Mouse (Mus musculus): Measurements from ENCODE around the gene Rnf6. TPM values are rescaled to one million over a fixed set of nuclear protein-coding genes. Genes with fewer than 3 reads are reported as not detected.

Gene Rnf6
- 10 to 100 TPM; 44.4 to 48.0 TPM for total RNA-seq (2021)

DNA sequence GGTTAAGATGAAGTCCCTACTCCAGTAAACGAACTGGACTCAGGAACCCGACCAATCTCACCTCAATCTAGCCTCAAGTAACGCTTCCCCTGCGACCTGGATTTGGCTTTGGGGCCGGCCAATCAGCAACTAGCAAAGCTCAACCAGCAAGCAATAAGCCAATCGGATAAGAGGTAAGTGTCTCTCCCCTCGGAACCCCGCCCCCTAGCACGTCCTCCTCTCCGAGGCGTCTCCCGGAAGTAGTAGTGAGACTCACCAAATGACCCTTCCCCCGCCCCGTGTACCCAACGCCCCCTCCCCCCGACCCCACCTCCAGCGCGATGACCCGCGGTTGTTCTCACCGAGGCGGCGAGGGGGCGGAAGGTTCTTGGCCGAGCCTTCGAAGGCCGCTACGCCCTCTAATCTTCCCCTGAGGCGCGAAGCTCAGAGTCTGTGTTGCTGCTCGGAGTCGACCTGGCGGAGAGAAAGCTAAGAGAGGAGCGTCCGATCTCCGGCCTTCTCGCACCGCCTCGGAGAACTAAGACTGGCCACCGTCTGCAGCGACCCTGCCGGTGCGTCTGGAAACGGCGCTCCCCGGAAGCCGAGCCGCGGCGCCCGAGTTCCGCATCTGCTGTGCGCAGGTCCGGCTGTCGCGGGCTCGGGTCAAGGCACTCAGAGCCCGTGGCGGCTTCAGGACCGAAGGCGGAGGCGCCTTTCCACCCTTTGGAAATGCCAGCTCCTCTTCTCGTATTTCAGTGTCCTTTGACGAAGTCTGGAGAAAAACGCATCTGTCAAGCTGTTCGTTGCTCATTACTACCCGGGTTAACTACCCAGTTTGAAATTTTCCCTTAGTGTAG is at the start of gene Rnf6:
Rnf6 (minus strand) TSS at position 677 of the 836 bp plus-strand sequence.
- peak; percentile 94 for DNase-seq

DNA sequence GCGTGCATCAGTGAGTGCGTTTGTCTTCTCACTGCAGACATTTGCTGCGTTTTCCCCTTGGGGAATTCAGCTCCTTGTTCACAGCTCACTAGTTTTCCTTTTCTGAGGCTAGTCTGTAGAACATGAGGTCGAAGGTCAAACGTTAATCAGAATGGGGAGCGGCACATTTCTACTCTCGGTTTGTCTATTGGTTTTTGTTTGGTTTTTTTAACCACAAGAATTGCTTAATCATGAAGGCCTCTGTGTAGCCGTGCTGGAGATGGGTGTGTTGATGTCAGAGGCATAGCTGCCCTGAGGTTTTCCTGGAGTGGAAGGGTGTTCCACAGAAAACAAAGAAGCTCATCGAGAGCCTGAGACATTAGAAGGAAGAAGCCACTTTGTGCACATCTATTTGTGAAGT is 49.2 kb upstream of the Rnf6 start:
- DNase-seq = no peak

DNA sequence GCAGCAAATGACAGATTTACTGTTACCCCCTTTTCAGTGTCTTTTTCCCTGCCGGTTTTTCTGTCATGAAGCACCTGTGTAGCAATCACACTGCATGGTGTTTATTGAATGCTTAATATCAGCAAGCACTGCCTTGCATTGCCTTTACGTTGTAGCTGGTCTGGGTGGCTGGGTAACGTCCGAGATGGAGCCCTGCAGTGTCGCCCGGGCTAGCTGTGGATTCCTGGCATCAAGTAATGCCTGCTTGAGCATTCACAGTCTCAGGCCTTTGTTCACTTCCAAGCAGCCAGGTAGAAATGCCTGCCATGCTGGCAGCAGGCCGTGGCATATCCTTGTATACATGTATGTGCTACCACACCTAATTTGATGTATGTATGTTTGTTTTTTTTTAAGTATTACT is 46.4 kb upstream of the Rnf6 start:
- no peak for DNase-seq

DNA sequence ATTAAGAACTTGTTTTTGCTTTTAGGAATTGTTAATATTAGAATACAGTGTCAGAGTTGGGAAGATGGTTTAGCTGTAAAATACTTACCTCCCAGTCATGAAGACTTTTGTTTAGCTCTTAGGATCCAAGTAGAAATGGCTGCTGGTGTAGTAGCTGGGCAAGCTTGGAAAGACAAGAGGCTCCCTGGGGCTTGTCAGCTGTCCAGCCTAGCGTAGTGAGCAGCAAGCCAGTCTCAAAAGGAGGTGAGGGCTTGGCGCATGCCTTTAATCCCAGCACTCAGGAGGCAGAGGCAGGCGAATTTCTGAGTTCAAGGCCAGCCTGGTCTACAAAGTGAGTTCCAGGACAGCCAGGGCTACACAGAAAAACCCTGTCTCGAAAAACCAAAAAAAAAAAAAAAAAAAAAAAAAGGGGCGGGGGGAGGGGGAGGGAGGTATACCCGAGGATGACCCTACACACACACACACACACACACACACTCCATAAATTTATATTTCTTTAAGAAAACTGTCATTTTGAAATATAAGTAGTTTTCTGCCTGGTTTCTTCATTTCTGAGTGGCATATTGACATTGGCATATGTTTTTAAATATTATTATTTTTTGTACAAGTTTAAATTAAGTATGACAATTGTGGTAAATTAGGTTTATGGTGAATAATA is 44.7 kb upstream of the Rnf6 start:
- no peak for DNase-seq

DNA sequence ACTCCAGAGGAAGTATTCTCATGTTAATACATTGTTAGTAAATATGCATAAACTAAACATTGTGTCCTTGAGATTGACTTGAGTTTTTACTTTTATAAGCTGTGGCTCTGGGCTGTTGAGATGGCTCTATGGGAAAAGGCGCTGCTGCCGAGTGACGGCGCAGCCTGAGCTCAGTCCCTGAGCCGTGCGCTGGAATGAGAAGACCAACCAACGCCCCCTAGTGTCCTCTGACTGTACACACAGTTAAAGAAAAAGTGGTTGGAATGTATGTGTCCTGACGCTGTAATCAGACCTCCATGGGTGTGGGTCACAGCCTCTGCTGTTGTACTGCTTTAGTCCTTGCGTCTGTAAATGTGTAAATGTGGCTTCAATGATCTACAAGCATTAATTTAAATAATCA is 38.6 kb upstream of the Rnf6 start:
- no peak for DNase-seq

DNA sequence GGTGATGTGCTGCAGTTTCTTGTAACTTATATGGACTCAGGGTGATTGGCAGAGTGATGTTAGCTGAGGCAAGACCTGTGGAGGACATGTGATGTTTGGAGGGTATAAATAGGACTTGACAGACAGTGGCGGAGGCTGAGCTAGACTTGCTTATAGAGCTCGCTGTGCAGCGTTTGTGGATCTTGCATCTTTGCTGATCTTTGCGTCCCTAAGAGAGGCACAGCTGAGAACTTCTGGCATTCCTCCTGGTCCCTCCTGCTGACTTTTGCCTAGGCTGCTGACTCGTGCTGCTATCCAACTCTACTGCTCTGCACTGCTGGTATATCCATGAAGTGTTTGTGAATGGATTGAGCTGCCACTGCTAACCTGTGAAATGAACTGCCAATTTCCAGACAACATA is 32.3 kb upstream of the Rnf6 start:
- DNase-seq = no peak

DNA sequence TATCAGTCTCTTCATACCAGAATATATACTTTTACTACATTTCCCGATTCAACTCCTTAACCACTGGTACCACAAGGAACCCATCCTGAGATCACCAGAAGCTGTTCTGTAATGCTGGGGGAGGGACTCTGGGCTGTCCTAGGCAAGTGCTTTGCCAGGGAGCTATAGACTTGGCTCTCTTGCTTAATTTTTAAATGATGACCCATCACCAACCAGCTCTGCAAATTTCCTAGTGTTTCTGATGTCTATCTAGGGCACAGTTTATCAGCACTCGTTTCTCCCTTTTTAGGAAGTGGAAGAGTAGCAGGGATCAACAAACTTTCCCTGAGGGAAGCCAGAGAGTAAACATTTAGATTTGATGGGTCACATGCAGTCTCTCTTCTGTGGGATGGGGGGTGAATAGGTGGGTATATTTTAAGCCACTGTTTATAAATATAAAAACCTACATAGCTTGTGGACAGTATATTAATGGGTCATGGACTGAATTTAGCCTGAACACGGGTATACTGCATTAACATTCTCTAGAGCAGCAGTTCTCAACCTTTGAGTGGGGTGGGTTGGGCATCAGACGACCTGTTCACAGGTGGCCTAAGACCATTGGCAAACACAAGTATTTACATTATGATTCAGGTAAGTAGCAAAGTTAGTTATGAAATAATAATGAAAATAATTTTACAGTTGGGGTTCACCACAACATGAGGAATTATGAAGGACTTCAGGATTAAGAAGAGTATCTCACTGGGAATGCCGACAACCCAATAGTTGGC is 30.5 kb upstream of the Rnf6 start:
- no peak for DNase-seq

DNA sequence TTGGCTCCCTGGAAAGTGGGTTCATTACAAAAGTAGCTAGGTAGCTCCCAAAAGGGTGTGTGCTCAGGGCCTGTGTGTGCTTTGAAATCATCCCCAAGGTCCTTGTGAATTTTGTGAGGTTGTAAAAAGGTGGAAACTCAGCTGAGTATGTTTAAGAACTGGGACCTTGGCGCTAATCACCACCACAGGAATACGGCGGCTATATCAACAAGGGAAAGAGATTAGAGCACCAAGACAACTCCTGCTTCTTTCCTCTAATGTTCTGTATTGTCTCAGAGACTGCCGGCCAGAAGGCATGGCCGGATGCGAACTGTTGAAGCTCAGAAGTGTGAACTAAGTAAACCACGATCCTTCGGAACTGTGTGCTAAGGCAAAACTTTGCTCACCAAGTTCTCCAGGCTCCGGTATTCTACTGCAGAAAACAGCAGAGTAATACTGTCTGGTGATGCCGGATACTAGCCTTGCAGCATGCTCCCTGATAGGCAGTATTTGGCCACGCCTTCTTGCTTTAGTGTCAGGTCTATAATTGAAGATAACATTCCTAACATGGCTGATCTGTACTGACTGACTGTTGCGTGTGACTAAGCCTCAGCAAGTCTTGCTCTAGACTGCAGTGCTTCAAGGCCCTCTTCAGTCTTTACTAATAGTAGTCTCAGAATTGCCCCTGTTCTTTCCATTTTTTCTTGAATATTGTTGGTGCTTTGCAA is 29.2 kb upstream of the Rnf6 start:
- no peak for DNase-seq

DNA sequence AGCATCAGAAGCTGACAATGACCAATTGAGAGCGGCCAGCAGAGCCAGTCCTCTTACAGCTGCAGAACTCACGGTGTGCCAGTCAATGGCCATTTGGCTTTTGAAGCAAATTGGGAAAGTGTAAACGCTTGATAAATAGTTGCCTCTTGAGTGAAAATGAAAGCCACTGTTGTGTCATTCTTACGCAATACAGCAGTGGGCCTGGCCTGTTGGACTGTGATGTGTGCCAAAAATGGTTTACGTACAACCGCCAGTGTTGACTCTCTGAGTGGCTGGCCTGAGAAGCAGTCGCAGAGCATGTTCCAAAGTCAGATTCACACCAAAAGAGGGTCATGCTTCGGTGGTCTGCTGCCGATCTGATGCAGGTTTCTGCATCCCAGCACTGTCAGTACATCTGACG is 27.4 kb upstream of the Rnf6 start:
- DNase-seq = no peak

DNA sequence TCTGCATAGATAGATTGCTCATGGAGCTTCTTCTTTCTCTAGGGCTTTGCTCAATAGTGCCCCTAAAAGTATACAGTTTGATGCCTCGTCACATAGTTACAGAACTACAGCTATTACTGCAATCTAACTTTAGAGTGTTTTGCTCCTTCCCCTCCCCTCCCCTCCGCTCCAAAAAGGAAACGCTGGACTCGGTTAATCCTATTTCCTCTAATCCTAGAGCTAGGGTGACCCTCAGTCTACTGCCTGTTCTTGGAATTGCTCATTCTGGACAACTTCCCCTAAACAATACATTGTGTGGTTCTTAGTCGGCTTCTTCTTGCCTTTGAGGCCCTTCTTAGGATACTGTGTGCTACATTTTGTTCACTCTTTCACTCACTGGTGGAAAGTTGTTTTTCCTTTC is 26.4 kb upstream of the Rnf6 start:
- DNase-seq = no peak

DNA sequence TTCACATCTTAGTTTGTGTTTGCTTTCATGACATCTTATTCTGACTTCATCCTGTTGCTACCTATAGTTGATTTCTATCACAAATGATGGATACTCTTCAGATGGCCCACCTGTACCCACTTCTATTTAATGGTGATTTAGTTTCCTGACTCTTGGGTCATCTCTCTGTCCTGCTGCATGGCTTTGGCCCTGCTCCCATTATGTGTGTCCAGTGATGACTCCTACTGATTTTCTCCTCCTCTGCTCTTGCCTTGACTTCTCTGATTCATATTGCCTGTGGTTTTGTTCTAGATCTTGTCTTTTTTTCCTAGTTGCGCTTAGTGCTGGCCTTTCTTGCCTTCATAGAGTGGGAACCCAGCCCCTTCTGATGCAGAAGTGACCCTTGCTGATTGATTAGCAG is 25.0 kb upstream of the Rnf6 start:
- no peak for DNase-seq

DNA sequence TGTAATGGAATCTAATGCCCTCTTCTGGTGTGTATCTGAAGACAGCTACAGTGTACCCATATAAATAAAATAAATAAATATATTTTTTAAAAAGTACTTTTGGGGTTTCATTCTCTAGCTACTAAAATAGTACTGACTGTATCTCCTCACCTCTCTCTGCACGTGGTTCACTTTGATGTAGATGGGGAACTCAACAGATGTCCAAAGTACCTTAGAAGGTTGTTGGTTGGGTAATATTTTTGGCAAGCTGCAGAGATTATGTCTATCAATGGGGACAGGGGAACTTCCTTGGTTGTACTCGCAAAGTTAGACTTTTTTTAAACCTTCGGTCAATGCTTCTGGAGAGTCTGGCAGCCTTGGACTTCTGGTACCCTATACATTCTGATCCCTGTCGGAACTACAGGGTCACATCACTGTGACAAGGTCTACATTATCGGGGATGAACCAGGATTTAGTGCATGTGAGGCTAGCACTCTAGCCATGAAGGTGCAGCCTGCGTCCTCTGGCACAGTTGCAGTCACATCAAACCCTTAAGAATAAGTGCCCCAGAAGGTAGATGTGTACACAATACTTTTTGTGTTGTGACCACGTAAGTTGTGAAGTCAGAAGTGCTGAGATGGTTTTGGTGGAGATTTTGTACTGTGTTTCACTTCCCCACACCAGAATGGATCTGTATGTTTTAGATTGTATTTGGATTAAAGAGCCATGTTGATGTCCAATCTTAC is 24.5 kb upstream of the Rnf6 start:
- no peak for DNase-seq

DNA sequence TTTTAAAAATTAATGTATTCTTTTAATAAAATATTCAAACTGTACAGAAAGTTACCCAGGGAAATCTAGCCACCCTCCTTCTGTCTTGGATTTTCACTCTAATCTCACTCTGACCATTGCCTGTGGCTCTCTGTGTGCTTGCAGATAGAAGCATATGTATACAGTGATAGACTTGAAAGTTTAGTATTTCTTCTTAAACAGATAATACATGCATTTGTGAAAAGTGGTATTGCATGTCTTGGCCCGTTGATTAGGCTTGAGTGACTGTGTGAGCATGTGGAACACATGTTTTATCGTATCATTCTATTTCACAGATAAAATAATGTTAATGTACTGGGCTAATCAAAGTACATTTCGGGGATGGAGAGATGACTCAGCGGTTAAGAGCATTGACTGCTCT is 23.8 kb upstream of the Rnf6 start:
- no peak for DNase-seq

DNA sequence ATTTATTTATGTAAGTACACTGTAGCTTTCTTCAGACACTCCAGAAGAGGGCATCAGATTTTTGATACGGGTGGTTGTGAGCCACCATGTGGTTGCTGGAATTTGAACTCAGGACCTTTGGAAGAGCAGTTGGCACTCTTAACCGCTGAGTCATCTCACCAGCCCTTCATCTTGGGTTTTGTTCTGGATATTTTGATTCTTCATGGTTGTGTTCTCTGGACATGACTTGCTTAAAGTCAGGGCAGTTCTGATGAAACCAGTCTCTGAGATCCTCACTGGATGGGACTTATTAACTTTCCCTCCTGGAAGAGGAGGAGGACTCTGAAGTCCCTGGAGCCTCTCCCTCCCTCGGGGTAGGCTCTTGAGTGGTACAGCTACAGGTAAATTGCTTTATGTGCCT is 19.8 kb upstream of the Rnf6 start:
- DNase-seq = no peak

DNA sequence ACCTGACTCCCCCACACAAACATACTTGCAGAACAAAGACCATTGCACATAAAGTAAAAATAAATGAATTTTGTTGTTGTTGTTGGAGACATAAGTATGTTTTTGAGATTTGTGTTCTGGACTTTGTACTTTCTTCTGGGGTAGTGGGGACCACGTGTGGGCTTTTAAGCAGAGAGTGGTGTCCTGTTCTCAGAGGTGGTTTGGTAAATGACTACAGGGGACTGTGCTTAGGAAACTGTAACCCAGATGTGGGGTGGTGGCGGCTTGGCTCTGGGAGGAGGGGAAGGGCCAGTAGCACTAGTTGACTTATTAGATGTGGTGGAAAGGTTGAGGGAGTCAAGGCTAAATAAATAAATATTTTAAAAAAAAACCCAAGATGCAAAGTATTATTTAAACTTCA is 19.4 kb upstream of the Rnf6 start:
- no peak for DNase-seq

DNA sequence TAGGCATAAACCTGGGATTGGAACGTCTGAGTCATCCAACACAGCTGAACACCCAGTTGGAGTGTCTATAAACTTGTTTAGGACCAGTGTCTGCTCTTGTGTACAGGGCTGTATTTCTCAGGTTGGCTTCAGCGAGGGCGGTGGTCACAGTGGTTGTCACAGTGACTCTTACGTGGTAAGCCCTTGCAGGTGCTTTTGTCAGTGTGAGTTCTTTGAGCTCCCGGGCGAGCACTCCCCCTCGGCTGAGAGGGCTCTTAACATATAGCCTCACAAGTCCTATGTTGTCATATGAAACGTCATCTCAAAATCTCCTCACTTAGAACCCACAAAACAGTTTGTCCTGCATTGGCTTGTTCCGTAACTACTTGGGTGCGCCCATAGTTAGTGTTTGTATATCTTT is 16.9 kb upstream of the Rnf6 start:
- no peak for DNase-seq

DNA sequence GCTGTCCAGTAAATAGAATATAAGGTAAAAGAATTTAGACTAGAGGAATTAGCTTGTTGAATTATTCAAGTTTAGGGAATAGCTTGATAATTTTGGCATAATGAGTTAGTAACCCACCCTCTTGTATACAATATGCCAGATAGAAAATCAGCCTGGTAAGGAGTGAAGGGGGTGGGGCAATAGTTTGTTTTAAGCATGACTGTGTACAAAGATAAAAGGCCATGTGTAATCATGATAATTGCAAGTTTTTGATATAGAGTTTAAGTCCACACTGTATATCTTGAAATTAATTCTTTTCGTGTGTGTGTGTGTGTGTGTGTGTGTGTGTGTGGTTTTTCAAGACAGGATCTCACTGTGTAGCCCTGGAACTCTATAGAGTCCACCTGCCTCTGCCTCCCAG is 13.0 kb upstream of the Rnf6 start:
- no peak for DNase-seq

DNA sequence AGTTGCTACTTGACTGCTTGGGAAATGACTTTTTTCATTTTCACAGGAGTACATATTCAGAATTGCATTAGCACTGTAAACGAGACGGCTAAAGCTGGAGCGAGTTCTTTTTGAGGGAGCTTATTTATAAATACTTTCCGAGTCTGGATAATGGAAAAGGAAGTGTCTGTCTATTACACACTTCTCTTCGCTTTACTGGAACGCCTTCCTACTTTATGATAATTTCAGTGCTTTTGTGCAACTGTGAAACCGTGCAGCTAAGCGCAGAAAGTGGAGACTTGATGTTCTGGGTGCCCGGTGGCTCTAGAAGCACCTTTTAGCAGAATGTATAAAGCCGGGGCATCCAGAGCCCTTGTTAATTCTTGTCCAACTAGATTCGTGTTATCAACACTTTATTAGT is 11.5 kb upstream of the Rnf6 start:
- no peak for DNase-seq

DNA sequence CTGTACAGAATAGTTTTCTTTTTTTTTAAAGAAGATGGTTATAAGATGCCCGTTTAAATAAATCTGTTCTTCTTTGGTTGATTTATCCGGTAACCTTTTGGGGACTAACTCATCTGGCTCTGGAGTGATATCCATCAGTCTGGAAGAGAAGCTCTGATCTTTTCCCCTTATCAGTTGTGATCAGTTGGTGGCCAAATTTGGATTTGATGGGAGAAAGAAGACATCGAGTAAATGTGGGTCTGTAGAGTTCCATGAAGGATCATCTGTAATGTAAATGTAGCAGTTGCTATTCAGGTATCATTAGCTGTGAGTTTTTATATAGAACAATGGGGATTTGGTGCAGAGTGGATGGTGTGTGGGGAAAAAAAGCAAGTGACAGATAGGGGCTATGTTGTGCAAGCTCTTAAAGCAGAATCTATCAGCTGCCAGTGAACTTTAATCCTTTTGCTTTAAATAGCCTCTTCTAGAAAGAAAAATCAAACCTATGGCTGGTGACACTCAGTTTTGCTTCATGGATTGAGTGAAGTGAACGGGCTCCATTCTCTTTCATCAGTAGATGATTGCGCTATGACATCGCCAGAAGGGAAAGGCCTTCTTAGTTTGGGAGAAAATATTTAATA is 10.8 kb upstream of the Rnf6 start:
- DNase-seq = no peak

DNA sequence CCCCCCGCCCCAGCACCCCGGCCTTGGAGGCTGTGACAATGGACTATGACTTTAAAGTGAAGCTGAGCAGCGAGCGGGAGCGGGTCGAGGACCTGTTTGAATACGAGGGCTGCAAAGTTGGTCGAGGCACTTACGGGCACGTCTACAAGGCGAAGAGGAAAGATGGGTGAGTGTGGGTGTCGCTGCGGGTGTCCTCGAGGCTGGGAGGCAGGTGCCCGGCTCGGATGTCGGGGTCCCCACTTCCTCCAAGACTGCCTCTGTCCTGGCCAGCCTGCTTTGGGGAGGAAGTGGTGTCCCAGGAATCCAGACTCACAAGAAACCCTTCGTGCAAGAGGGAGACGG is 10.3 kb upstream of the Rnf6 start:
- no peak for DNase-seq

DNA sequence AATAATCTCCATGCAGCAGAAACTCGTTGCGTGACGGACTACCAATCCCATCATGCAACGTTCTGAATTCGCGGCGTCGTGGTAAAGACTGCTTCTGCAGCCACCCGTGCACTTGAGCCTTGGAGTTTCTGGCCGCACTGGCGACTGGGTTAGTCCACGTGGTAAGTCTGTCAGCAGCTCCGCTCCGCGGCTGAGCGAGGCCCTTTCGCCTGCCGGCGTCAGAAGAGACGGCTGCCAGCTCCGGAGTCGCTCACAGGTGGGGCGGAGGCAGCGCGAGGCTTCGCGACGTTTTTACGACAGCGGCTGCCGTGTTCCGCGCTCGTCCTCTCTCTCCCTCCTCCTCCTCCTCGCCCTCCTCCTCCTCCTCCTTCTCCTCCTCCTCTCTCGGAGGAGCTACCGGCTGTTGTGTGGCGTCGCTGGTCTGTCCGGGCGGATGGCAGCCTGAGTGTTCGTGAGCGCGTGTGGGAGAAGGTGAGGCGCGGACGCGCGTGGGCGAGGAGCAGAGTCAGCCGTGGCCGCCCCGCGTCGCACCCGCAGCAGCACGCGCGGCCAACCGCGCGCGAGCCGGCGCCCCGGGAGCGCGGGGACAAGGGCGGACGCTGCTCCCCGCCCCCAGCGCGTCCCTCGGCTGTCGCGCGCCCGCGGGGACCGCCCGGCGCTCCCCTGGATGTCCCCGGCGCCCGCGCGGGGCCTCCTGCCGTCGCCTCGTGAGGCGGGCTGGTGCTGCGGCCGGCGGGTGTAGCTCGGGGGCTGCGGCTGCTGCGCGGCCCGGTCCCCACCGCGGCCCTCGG is 9.7 kb upstream of the Rnf6 start, which contains the start of gene Cdk8:
Cdk8 (plus strand) TSS at position 367 of the 791 bp plus-strand sequence.
- DNase-seq = peak; percentile 92

All from heart, postnatal 4 days (tissue).